ENCODE assay signal across 17 mouse cellular contexts in genomic region chr17:72966878-72967277, GRCm38 (mm10). TPM values are rescaled to one million over a fixed set of nuclear protein-coding genes. Genes with fewer than 3 reads are reported as not detected.
DNase-seq lines count a peak whose midpoint lies in the region; ATAC-seq and TF ChIP-seq lines count a peak whose summit lies in the region.
"Had no signal": no experiment of that assay in that cellular context is flagged by ENCODE, and none has a peak within 500 bp of the region (broad histone marks: within the 10 kb centered on the region; RNA-seq: fewer than 3 reads in every experiment).

No protein-coding gene starts in this region.

- H3K9me3 ChIP-seq in heart, embryonic 15.5 days (replicated peaks) = no peaks in the 10 kb centered on the region
- H3K9me3 ChIP-seq in CH12.LX (replicated peaks; ENCODE audit: low read length) = peaks cover 2% of the 10 kb centered on the region
- H3K9me3 ChIP-seq: hindbrain, embryonic 12.5 days; midbrain, embryonic 12.5 days had no signal

- H3K4me3 ChIP-seq in heart, embryonic 15.5 days = no peak overlapping the region
- no peak overlapping the region for H3K4me3 ChIP-seq in CH12.LX (replicated peaks in 1 of 3; ENCODE audit: low read depth in 2 of 3, low read length in 2 of 3, poor library complexity in 1 of 3)
- no peak overlapping the region for H3K4me3 ChIP-seq in macrophage (ENCODE audit: inconsistent target)
- no peak overlapping the region for H3K4me3 ChIP-seq in layer of hippocampus, adult 2 months
- H3K4me3 ChIP-seq: hindbrain, embryonic 12.5 days; midbrain, embryonic 12.5 days had no signal

- intact Hi-C loops in heart, postnatal 25 days (cut with DNase I) = no loop called here

- no peak; the same call in 1 of the 2 replicates for TF ChIP-seq POLR2A in CH12.LX (IDR thresholded peaks at IDR 0.05; ENCODE audit: low read depth, low read length)

- no peak for TF ChIP-seq CTCF in CH12.LX (conservative IDR thresholded peaks at IDR 0.05 in 1 of 2, IDR thresholded peaks at IDR 0.05 in 1 of 2; ENCODE audit: low read depth in 2 of 2, low read length in 2 of 2)
- no peak for TF ChIP-seq CTCF in layer of hippocampus, adult 2 months (conservative IDR thresholded peaks at IDR 0.05)

- peak overlapping the region; percentile 75 for H3K27ac ChIP-seq in heart, embryonic 15.5 days
- peak overlapping the region; percentile 65; the same call in 1 of the 2 replicates for H3K27ac ChIP-seq in CH12.LX (ENCODE audit: insufficient read depth, low read depth)
- peak overlapping the region; percentile 46 for H3K27ac ChIP-seq in macrophage
- H3K27ac ChIP-seq in layer of hippocampus, adult 2 months = no peak overlapping the region
- H3K27ac ChIP-seq: hindbrain, embryonic 12.5 days; midbrain, embryonic 12.5 days had no signal

- dilution Hi-C loops in CH12.LX (cut with MboI; ENCODE audit: extremely low pct_ligation_motif_present, extremely low pct_unique_long_range_greater_than_20kb, low sequenced_read_pairs) = no loop called here

- ATAC-seq in heart, embryonic 15.5 days (replicated peaks; ENCODE audit: insufficient number of reproducible peaks, insufficient read depth, low FRiP score, low read depth) = no peak
- ATAC-seq: intestine, postnatal 0 days; lung, postnatal 0 days had no signal

- TF ChIP-seq EP300 in CH12.LX (IDR thresholded peaks at IDR 0.05; ENCODE audit: low read length) = peak; percentile 91

- no peaks in the 10 kb centered on the region for H3K36me3 ChIP-seq in heart, embryonic 15.5 days
- H3K36me3 ChIP-seq in CH12.LX (replicated peaks in 1 of 2; ENCODE audit: control insufficient read depth in 1 of 2, insufficient read depth in 1 of 2, low read length in 1 of 2) = no peaks in the 10 kb centered on the region
- no peaks in the 10 kb centered on the region for H3K36me3 ChIP-seq in macrophage (ENCODE audit: inconsistent target)
- H3K36me3 ChIP-seq: hindbrain, embryonic 12.5 days; midbrain, embryonic 12.5 days had no signal

- no peaks in the 10 kb centered on the region for H3K27me3 ChIP-seq in heart, embryonic 15.5 days
- no peaks in the 10 kb centered on the region for H3K27me3 ChIP-seq in CH12.LX (replicated peaks)
- H3K27me3 ChIP-seq: hindbrain, embryonic 12.5 days; midbrain, embryonic 12.5 days had no signal

- H3K4me1 ChIP-seq in heart, embryonic 15.5 days (replicated peaks) = peaks cover 34% of the 10 kb centered on the region
- H3K4me1 ChIP-seq in CH12.LX (ENCODE audit: control insufficient read depth in 1 of 2, insufficient read depth in 2 of 2) = peaks cover 10 to 35% of the 10 kb centered on the region in 2 experiments

- WGBS in heart, embryonic 15.5 days = 31% methylated on average over 3 of the region's 3 CpGs
- 21% methylated on average over 3 of the region's 3 CpGs for WGBS in macrophage (ENCODE audit: missing documents)

- in situ Hi-C loops in CH12.LX (cut with MboI; ENCODE audit: low pct_ligation_motif_present, low pct_unique_long_range_greater_than_20kb, low sequenced_read_pairs) = no loop called here

- no peak; the same call in 1 of the 2 replicates for TF ChIP-seq RAD21 in CH12.LX (IDR thresholded peaks at IDR 0.05; ENCODE audit: low read depth, low read length)

- no peak overlapping the region for H3K4me2 ChIP-seq in heart, embryonic 15.5 days
- peak overlapping the region; percentile 84 for H3K4me2 ChIP-seq in CH12.LX (ENCODE audit: insufficient read depth, low read depth, poor library complexity, severe bottlenecking)
- H3K4me2 ChIP-seq: hindbrain, embryonic 12.5 days; liver, embryonic 11.5 days; midbrain, embryonic 12.5 days had no signal

- H3K9ac ChIP-seq in heart, embryonic 15.5 days = no peak overlapping the region
- peak overlapping the region; percentile 32; the same call in 1 of the 2 replicates for H3K9ac ChIP-seq in CH12.LX (ENCODE audit: insufficient read depth, low read depth)
- H3K9ac ChIP-seq: hindbrain, embryonic 12.5 days; midbrain, embryonic 12.5 days had no signal

- DNase-seq in heart, postnatal 25 days (ENCODE audit: low spot score) = no peak
- DNase-seq in B cell, adult 2 months = peak; percentile 67 to 71
- DNase-seq in CH12.LX (ENCODE audit: extremely low read depth) = peak; percentile 71
- DNase-seq in layer of hippocampus, adult 2 months (ENCODE audit: low spot score in 2 of 2) = no peak
- DNase-seq in layer of hippocampus, adult 9-11 months = no peak
- DNase-seq: adrenal gland, adult 8-10 months; cerebellum, postnatal 14 days; gastrocnemius, postnatal 25 days; kidney, postnatal 36 days; thymus, postnatal 36 days had no signal

- H3K79me2 ChIP-seq in CH12.LX (replicated peaks; ENCODE audit: control insufficient read depth, extremely low read depth, insufficient read depth, poor library complexity, severe bottlenecking) (no peaks in the 10 kb centered on the region), macrophage (ENCODE audit: inconsistent target) (no peaks in the 10 kb centered on the region)

TF ChIP-seq in CH12.LX, 34 proteins besides CTCF, POLR2A, EP300 and RAD21:
- TF ChIP-seq ZNF384 (IDR thresholded peaks at IDR 0.05; ENCODE audit: low read depth, low read length) = peak; percentile 76; the same call in 1 of the 2 replicates
- TF ChIP-seq MYC (IDR thresholded peaks at IDR 0.05; ENCODE audit: low read depth, low read length) = peak; percentile 40; the same call in 1 of the 2 replicates
- peak; percentile 56; the same call in 1 of the 2 replicates for TF ChIP-seq CHD1 (IDR thresholded peaks at IDR 0.05; ENCODE audit: low read depth, low read length)
- TF ChIP-seq SIN3A (IDR thresholded peaks at IDR 0.05; ENCODE audit: low read length) = 0 out of 2 replicates have a peak, but pooled peaks have one; percentile 24
- no peak for TF ChIP-seq E2F4 (IDR thresholded peaks at IDR 0.05; ENCODE audit: insufficient replicate concordance, low read depth, low read length)
- no peak for TF ChIP-seq ZMIZ1 (IDR thresholded peaks at IDR 0.05; ENCODE audit: low read depth, low read length)
- TF ChIP-seq MAFK (IDR thresholded peaks at IDR 0.05; ENCODE audit: insufficient replicate concordance, low read length) = peak; percentile 61; the same call in 1 of the 2 replicates
- TF ChIP-seq ZKSCAN1 (IDR thresholded peaks at IDR 0.05; ENCODE audit: borderline replicate concordance, low read depth, low read length) = no peak
- peak; percentile 18 for TF ChIP-seq SMC3 (IDR thresholded peaks at IDR 0.05; ENCODE audit: low read depth, low read length)
- no peak for TF ChIP-seq POLR2AphosphoS2 (IDR thresholded peaks at IDR 0.05; ENCODE audit: low read depth, low read length)
- 0 out of 2 replicates have a peak, but pooled peaks have one; percentile 34 for TF ChIP-seq KAT2A (IDR thresholded peaks at IDR 0.05; ENCODE audit: insufficient replicate concordance, low read length)
- 0 out of 2 replicates have a peak, but pooled peaks have one; percentile 38 for TF ChIP-seq CHD2 (IDR thresholded peaks at IDR 0.05; ENCODE audit: low read length)
- no peak for TF ChIP-seq USF2 (conservative IDR thresholded peaks at IDR 0.05; ENCODE audit: low read depth, low read length)
- TF ChIP-seq NELFE (IDR thresholded peaks at IDR 0.05; ENCODE audit: low read depth, low read length) = 0 out of 2 replicates have a peak, but pooled peaks have one; percentile 28
- no peak; the same call in 1 of the 2 replicates for TF ChIP-seq MAZ (IDR thresholded peaks at IDR 0.05; ENCODE audit: low read depth, low read length)
- TF ChIP-seq RCOR1 (conservative IDR thresholded peaks at IDR 0.05; ENCODE audit: low read depth, low read length) = peak; percentile 69; the same call in 1 of the 2 replicates
- TF ChIP-seq ZC3H11A (IDR thresholded peaks at IDR 0.05; ENCODE audit: low read depth, low read length) = no peak
- TF ChIP-seq TCF12 (IDR thresholded peaks at IDR 0.05; ENCODE audit: low read depth, low read length) = peak; percentile 44; the same call in 1 of the 2 replicates
- TF ChIP-seq JUND (conservative IDR thresholded peaks at IDR 0.05; ENCODE audit: low read depth, low read length) = 0 out of 2 replicates have a peak, but pooled peaks have one; percentile 37
- no peak for TF ChIP-seq GABPA (IDR thresholded peaks at IDR 0.05; ENCODE audit: insufficient replicate concordance, low read depth, low read length)
- no peak; the same call in 1 of the 2 replicates for TF ChIP-seq MXI1 (IDR thresholded peaks at IDR 0.05; ENCODE audit: low read depth, low read length)
- peak; percentile 72 for TF ChIP-seq MEF2A (IDR thresholded peaks at IDR 0.05; ENCODE audit: borderline replicate concordance, low read depth, low read length)
- peak; percentile 94 for TF ChIP-seq IRF4 (IDR thresholded peaks at IDR 0.05; ENCODE audit: low read depth, low read length)
- TF ChIP-seq UBTF (IDR thresholded peaks at IDR 0.05; ENCODE audit: low read depth, low read length) = no peak
- peak; percentile 29; the same call in 1 of the 2 replicates for TF ChIP-seq ELF1 (IDR thresholded peaks at IDR 0.05; ENCODE audit: low read depth, low read length)
- peak; percentile 62 for TF ChIP-seq MAX (IDR thresholded peaks at IDR 0.05; ENCODE audit: low read length)
- TF ChIP-seq USF1 (IDR thresholded peaks at IDR 0.05; ENCODE audit: low read depth, low read length) = no peak
- no peak for TF ChIP-seq HCFC1 (IDR thresholded peaks at IDR 0.05; ENCODE audit: low read depth, low read length)
- TF ChIP-seq BHLHE40 (IDR thresholded peaks at IDR 0.05; ENCODE audit: low read depth, low read length) = peak; percentile 68
- peak; percentile 36; the same call in 1 of the 2 replicates for TF ChIP-seq JUN (IDR thresholded peaks at IDR 0.05; ENCODE audit: insufficient read depth, low read depth, low read length)
- no peak for TF ChIP-seq TBP (conservative IDR thresholded peaks at IDR 0.05; ENCODE audit: low read depth, low read length)
- TF ChIP-seq PAX5 (IDR thresholded peaks at IDR 0.05; ENCODE audit: low read length) = no peak
- TF ChIP-seq NRF1 (IDR thresholded peaks at IDR 0.05; ENCODE audit: low read depth, low read length) = no peak
- TF ChIP-seq ETS1 (conservative IDR thresholded peaks at IDR 0.05; ENCODE audit: low read depth, low read length) = peak; percentile 70

RNA-seq across cellular contexts. Expression of gene Lbh, which starts 48.8 kb away (rescaled TPM):
- polyA plus RNA-seq in heart, embryonic 15.5 days (2015; fragmentation: Nextera tagmentation; extraction: Ambion mirVana) = 23.2 and 29.0 TPM in 2 replicates
- total RNA-seq in heart, postnatal 25 days (2021) = 100 to 1,000 TPM; 390 to 430 TPM
- total RNA-seq in CH12.LX (2012; rRNA removed) (12.2 and 14.4 TPM in 2 replicates), CH12.LX (2014; rRNA removed) (13.1 and 16.7 TPM in 2 replicates)
- polyA plus RNA-seq in CH12.LX (2012; ENCODE audit: insufficient read length, low read depth) (26.0 and 30.0 TPM in 2 replicates), macrophage (2018) (28.0 to 32.2 TPM (median 30.6 TPM) in 3 replicates)
- 10 to 100 TPM in 1 of 26 experiments, 1 to 10 TPM in 25; 1.2 to 13.3 (median 3.1) TPM for total RNA-seq in macrophage (2018; cell fraction: chromatin; rRNA removed)
- total RNA-seq in macrophage (2018; cell fraction: cytosol; rRNA removed) = 10 to 100 TPM; 12.3 to 39.9 (median 24.0) TPM
- total RNA-seq in macrophage (2018; cell fraction: nucleus; rRNA removed) = 10 to 100 TPM in 18 of 26 experiments, 1 to 10 TPM in 8; 5.6 to 31.9 (median 11.8) TPM
- 10 to 100 TPM; 31.4 to 34.8 TPM for total RNA-seq in layer of hippocampus, adult 2 months (2021)

Comparison
In these comparisons a context has a peak if more than half of its experiments do, and no peak if none do; other contexts are left out.
1. DNase-seq: peak in B cell, adult 2 months (2 of 2) and CH12.LX (single experiment); none in heart, postnatal 25 days (single experiment), layer of hippocampus, adult 2 months (0 of 2) and layer of hippocampus, adult 9-11 months (single experiment).
2. RNA of gene Lbh, which starts 48.8 kb away (total RNA-seq): 390 to 430 TPM in heart, postnatal 25 days; 31.4 to 34.8 TPM in layer of hippocampus, adult 2 months and 12.2 to 16.7 TPM in CH12.LX; every median in the first group is over 10 times any median in the second.